Mouse (Mus musculus) adrenal gland, postnatal 10 days (tissue): Measurements from ENCODE around the gene Cmtm4. TPM values are rescaled to one million over a fixed set of nuclear protein-coding genes. Genes with fewer than 3 reads are reported as not detected.
A peak's percentile ranks its signal among the peaks of the same experiment; 100 is the strongest.
"Not testable (repeated sequence)": the region's sequence is repeated elsewhere in the genome, so short reads cannot be mapped to it uniquely, and the experiment has no call there.

Source experiments
- DNase-seq: peaks from one replicate; pipeline ENCODE4 v3.0.0; 2021; ENCODE audit warnings: mixed read lengths
- total RNA-seq, 2 experiments: library from RNA; stranded (reverse); gene quantifications; 2 replicates each; pipeline ENCODE4 v1.2.3; 2021

The Cmtm4 gene
- total RNA-seq, 2 experiments from 2014 or later, result 35.4 to 37.8 TPM

DNA sequence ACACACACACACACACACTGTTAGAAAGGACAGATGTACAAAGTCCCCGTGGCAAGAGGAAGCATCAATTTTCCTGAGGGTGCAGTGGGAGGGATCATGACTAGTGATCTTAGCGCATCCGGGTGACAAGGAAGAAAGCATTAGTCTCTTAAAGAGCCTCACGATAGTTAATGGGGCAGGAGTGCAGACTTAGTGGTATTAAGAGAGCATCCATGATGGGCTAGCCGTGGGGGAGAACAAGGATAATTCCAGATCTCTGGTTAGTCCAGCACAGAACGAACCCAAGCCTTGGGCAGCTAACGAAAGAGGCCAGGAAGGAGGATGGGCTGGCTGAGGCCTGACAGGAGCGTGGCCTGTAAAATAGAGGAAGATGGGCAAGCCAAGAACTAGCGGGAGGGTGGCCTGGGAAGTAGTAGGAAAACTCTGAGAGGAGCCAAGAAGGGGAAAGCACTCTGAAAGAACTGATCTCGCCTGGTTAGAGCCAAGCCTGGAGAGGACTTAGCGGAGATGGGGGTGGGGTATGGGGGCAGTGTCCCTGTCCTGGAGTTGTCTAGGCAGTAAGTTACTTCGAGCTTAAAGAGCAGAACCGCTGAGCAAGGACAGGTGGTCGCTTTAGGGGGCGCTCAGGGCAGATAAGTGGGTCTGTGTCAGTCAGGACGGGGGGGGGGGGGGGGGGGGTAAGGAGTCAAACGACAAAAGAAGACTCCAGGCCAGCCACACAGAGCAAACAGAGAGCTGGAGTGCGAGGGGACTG, 56.2 kb downstream of the Cmtm4 start, which contains the start of gene Cmtm3:
Gene Cmtm3, plus strand, starts transcription at position 182 of the 754 bp plus-strand sequence.
- peak; percentile 46 for DNase-seq

DNA sequence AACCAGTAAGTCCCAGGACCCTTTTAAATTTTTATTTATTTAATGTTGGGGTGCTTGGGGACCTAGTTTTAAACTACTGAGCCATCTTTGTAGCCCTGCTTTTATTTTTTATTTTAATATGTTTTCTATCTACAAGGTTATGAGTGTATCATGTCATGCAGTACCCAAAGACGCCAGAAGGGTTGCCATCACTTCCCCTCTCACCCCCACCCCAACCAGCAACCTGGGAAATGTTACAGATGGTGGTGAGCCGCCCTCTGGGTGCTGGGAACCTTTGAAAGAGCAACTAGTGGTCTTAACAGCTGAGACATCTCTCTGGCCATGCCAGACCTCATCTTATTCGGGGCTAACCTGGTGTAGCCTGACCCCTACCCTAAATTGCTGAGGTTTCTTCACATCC, 57.7 kb downstream of the Cmtm4 start:
- no peak for DNase-seq

GRCm38 (mm10) chr8:104336806-104337205, 58.8 kb downstream of the Cmtm4 start:
- DNase-seq, result no peak

- no peak for DNase-seq
Observed at GRCm38 (mm10) chr8:104334196-104334595, 61.4 kb downstream of the Cmtm4 start.

DNA sequence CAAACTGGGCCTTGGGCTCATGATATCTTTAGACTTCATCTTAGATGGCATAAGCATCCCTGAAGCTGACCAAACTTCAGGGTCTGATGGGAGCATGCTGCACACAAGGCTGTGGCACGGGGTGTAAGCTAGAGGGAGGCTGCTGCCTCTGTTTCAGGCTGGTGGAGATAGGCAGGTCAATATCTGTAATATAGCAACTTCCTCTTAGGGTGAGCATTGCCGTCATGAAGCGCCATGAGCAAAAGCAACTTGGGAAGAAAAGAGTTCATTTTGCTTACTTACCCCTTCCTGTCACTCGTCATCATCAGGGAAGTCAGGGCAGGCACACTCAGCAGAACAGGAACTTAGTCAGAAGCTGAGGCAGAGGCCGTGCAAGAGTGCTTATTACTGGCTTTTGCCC, 61.8 kb downstream of the Cmtm4 start:
- DNase-seq, result no peak

DNA sequence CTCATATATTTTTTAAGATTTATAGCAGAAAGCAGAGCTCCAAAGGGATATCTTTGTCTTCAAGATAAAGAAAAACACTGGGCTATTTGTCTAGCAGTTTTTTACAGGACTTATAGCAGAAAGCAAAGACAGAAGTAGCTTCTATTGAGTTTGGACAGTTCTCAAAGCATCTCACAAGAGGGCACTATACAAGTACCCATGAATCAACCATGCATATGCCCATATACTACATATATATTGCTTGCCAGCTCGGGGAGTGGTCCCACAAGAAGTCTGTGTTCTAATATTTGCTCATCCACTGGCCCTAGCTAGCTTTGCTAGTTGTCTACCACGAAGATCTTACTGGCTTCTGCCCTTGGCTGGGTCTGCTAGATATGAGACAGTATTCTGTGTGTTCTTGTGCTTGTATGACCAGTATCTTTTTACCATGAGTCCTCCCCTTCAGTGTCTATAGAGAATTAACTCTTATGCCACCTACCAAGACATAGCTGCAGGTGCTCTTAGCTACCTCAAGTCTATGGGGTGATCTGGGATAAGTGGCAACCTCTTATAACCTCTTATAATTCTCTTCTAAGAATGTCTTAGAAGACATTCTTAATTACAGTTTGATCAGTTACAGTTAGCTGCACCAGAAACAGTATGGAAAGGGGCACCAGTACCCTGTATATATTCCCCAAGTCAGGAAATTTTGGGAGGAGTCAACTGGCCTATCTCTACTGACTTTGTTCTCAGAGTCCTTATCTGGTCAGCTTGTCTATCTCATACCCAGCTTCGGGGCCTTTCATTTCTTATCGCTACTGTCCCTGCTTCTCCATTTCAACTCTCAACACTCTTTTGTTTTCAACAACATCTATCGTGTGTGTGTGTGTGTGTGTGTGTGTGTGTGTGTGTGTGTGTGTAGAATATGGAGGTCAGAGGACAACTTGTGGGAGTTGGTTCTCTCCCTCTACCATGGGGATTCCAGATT, 62.7 kb downstream of the Cmtm4 start:
- DNase-seq, result no peak

DNA sequence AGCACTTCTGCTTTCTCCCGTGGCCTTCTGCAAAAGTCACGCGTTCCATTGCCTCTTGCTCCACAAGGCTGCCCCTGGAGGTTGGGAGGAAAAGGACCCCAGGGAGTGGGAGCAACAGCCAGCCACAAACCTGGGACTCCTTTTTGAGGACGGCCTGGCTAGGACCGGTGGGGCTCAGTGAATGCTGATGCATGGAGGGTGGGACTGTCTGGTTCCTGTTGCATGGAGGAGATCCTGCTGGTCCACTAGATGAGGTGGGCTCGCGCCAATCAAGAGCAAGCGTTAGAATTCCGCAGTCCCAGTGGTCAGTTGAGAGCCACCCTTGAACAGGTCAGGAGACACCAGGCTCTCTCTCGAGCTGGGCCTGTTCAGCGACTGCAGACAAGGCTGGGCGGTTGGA, 73.7 kb downstream of the Cmtm4 start, which contains the start of gene Cmtm2b:
Gene Cmtm2b, plus strand, starts transcription at position 301 of the 400 bp plus-strand sequence.
- not testable (repeated sequence) for DNase-seq

DNA sequence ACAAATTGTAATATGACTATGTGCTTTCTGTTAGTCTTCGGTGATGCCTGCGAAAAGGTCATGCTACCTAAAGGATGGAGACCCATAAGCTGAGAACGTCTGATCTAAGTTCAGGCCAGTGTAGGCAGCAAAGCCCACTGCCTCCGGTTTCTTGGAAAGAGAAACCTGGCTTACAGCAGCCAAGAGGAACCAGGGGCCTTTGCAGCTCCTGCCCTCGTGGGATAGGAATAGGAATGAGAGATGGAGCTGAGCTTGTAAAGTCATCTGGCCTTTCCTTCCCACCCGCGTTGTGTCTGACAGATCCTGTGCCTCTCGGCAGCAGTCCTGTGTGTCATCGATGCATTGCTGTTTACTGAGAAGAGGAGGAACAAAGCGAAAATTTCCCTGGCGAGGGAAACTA, 74.3 kb downstream of the Cmtm4 start, which contains the start of gene Gm11020:
Gene Gm11020, plus strand, starts transcription at position 301 of the 400 bp plus-strand sequence.
- not testable (repeated sequence) for DNase-seq

DNA sequence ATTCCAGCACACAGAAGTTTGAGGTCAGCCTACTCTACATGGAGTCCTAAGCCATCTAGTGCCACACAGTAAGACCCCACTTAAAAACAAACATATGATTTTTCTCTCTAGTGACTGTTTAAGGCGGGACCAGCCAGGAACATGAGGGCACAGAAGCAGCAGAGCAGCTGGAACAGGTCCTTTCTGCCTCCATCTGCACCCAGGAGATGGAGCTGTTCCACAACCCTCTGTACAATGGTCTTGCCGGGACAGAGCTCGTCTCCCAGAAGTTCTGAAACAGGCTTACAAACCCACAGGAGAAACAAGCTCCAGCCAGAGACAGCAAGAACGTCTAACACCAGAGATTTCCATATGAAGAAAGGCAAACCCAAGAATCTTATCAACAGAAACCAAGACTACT, 82.3 kb downstream of the Cmtm4 start:
- DNase-seq, result no peak

DNA sequence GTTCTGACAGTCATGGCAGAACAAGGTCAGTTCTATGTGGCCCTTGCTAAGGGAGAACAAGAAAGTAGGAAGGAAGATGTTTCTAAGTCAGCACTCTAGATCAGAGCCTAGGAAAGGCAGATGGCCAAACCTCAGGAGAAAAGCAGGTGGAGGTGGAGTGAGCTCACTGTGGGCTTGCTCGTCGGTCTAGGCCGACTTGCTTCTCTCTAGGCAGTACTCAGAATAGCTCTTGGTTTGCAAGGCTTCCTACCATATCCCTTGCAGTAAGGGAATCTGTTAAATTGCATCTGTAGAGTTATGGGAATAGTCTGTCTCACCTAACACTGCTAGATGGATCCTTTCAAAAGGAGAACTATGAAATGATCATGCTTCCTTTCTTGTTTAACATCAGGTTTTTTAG, 83.6 kb downstream of the Cmtm4 start:
- DNase-seq, result not testable (repeated sequence)

DNA sequence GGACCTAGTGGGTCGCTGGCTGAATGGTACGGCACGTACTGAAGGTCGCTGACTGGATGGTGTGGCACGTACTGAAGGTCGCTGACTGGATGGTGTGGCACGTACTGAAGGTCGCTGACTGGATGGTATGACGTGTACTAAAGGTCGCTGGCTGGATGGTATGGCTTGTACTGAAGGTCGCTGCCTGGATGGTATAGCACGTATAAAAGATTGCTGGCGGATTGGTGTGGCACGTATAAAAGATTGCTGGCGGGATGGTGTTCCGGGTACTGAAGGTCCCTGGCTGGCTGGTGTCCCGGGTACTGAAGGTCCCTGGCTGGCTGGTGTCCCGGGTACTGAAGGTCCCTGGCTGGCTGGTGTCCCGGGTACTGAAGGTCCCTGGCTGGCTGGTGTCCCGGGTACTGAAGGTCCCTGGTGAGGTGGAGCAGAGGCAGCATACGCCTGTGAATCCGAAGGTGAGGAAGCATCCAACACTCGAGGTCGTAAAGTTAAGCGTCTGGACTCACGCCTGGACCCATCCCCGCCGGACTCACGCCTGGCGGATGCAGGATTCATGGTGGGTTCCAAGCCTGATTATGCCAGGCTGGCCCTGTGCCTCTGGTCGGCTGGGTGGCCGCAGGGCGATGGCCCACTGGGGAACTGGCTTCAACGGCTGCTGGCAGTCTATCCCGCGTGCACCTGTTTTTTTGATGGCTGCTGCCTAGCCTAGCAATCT, 86.0 kb downstream of the Cmtm4 start, which contains the start of the genes Gm45711 and Cmtm1:
Gene Gm45711, minus strand, starts transcription at position 641 of the 715 bp plus-strand sequence.
Gene Cmtm1, minus strand, starts transcription at position 705 of the 715 bp plus-strand sequence.
- DNase-seq, result peak; percentile 75

GRCm38 (mm10) chr8:104308341-104308740, 87.3 kb downstream of the Cmtm4 start:
- DNase-seq, result not testable (repeated sequence)

DNA sequence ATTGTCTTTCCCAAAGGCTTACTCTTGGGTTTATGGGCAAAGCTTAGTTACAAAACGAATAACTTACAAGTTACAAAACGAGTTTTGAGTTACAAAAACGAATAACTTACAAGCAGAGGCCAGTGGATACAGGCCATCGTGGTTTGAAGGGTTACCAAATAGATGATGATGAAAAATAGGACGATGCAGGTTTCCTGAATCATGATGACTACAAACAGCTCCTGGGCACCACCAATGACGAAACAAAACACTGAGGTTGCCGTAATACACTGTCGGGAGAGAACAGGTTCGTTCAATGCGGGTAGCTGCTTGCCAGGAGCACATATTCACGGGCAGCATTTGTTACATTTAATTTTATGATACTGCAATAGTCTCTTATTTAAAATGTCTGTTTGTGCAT, 90.6 kb downstream of the Cmtm4 start:
- no peak for DNase-seq

GRCm38 (mm10) chr8:104302536-104302935, 93.1 kb downstream of the Cmtm4 start:
- not testable (repeated sequence) for DNase-seq

DNA sequence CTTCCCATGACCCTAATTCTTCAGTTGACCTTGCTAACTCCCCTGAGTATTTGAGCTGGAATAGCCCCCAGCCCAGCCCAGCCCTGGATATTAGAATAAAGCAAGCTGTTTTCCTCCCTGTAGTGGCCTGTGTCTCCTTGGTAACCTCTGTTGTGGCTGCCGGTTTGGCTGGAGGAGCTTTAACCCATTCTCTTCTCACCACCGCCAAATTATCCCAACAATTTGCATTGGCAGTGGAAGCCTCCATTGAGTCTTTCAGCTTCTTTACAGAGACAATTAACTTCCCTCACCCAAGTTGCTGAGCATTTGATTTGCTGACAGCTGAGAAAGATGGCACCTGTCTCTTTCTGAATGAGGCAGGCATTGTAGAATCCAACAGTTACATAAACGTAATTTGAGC, 94.0 kb downstream of the Cmtm4 start:
- DNase-seq, result not testable (repeated sequence)

Other genes starting within 250 kb of the Cmtm4 start
- 1 to 10 TPM; 4.5 to 5.7 TPM for gene Bean1, start 225.4 kb downstream of the Cmtm4 start, total RNA-seq
- 10 to 100 TPM; 43.2 to 44.6 TPM for gene Tk2, start 147.2 kb downstream of the Cmtm4 start, total RNA-seq
- gene Cklf, start 144.9 kb downstream of the Cmtm4 start, total RNA-seq, result 10 to 100 TPM; 45.5 to 67.3 TPM
- gene Cmtm2a, start 102.6 kb downstream of the Cmtm4 start, total RNA-seq, result not detected
- gene Gm45711, start 85.7 kb downstream of the Cmtm4 start, total RNA-seq, result not detected
- gene Cmtm1, start 85.7 kb downstream of the Cmtm4 start, total RNA-seq, result under 1 TPM in 1 of 2 experiments, not detected in 1; 0.12 TPM
- not detected for gene Gm11020, start 74.2 kb downstream of the Cmtm4 start, total RNA-seq
- gene Cmtm2b, start 73.6 kb downstream of the Cmtm4 start, total RNA-seq, result not detected
- gene Cmtm3, start 56.4 kb downstream of the Cmtm4 start, total RNA-seq, result 10 to 100 TPM; 64.5 to 68.2 TPM
- 100 to 1,000 TPM; 108 to 128 TPM for gene Dync1li2, start 47.2 kb upstream of the Cmtm4 start, total RNA-seq
- under 1 TPM; 0.09 to 0.12 TPM for gene Terb1, start 114.1 kb upstream of the Cmtm4 start, total RNA-seq
- gene Nae1, start 138.8 kb upstream of the Cmtm4 start, total RNA-seq, result 10 to 100 TPM; 30.4 to 35.0 TPM
- gene Car7, start 138.9 kb upstream of the Cmtm4 start, total RNA-seq, result 1 to 10 TPM; 3.0 to 3.2 TPM
- gene Pdp2, start 195.6 kb upstream of the Cmtm4 start, total RNA-seq, result 10 to 100 TPM; 25.1 to 32.4 TPM
- gene Cdh16, start 228.6 kb upstream of the Cmtm4 start, total RNA-seq, result under 1 TPM; 0.12 to 0.66 TPM
- gene Rrad, start 235.5 kb upstream of the Cmtm4 start, total RNA-seq, result 1 to 10 TPM; 5.6 to 9.1 TPM
- 10 to 100 TPM; 41.0 to 41.3 TPM for gene Ciao2b, start 246.2 kb upstream of the Cmtm4 start, total RNA-seq